Mouse (Mus musculus): ENCODE data around the gene Prcp. TPM values are rescaled to one million over a fixed set of nuclear protein-coding genes. Genes with fewer than 3 reads are reported as not detected.

The Prcp gene
- polyA plus RNA-seq (2012), result 34.5 and 125 TPM in 2 replicates

DNA sequence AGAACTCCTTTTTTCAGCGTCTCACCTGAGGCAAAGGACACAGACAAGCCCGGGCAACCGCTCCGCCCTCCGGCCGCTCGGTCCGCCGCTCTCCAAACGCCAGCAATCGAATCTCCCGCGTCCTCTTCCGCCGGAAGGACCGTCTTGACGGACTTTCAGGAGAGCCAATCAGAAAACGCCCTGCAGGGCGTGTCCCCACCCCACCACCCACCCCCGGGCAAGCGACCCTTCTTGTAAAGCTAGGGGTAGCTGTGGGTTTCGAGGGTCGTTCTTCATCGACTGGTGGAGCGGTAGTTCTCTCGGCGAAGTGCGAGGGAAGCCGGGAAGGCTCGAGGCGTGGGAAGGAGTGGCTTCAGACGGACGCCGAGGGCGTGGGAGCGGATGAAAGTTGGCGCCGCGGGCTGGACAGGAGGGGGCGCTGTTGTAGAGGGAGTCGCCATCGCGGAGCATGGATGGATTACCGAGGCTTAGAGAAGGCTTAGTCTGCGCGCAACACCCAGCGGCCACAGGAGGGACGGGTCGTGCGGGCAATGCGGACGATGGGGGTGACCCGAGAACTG lies at the start of gene Prcp, which contains the start of gene Ddias:
TSS of gene Prcp (plus strand) at position 355 of the 560 bp plus-strand sequence.
TSS of gene Ddias (minus strand) at position 132 of the 560 bp plus-strand sequence.
- TF ChIP-seq GATA1 (IDR thresholded peaks at IDR 0.05; ENCODE audit: low read length), result no peak

DNA sequence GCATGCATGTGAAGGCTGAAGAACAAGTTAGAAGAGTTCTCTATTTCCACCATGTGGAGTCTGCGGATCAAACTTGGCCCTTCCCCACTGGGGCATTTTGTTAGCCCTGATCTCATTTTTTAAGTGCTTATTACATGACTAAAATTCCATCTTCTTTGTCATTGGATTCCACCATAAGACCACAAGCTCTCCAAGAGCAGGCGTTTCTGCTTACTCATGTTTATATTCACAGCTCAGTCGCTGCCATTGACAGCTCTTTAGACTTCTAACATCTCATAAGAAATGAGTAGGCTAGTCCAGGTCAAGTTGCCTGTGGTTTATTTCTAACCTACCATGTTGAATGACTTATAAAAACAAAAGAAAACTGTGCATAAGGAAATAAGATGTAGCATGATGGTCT lies 48.0 kb upstream of the Prcp start:
- no peak for TF ChIP-seq GATA1 (IDR thresholded peaks at IDR 0.05; ENCODE audit: low read length)

DNA sequence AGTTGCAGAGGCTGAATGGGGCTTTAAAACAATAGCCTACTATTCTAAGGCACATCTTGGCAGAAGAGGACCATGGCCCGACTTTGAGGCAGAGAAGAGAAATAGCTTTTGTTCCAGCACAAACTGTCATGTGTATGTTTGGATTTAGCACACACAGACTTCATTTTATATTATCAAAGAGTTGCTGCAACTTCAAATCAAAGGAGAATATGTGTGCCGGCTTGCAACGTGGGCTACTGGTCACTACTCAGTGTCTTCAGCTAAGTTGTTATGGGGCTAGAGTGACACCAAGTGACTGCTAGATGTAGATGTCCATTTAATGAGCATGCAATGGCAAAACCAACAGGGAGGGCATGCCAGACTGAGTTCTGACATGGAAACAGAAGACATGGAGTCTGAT lies 46.3 kb upstream of the Prcp start:
- no peak for TF ChIP-seq GATA1 (IDR thresholded peaks at IDR 0.05; ENCODE audit: low read length)

DNA sequence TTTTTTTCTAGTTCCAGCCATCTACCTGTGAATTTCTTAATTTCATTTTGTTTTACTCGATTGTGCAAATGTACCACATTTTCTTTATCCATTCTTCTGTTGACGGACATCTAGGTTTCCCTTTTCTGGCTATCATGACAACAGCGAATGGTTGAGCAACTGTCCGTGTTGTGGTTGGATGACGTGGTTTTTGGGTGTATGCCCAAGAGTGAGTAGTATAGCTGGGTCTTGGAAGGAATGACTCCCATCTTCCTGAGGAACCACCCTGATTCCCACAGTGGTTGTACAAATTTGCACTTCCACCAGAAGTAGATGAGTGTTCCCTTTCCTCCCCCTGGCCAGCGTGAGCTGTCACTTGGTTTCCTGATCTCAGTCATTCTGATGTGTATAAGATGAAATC lies 41.9 kb upstream of the Prcp start:
- no peak for TF ChIP-seq GATA1 (IDR thresholded peaks at IDR 0.05; ENCODE audit: low read length)

DNA sequence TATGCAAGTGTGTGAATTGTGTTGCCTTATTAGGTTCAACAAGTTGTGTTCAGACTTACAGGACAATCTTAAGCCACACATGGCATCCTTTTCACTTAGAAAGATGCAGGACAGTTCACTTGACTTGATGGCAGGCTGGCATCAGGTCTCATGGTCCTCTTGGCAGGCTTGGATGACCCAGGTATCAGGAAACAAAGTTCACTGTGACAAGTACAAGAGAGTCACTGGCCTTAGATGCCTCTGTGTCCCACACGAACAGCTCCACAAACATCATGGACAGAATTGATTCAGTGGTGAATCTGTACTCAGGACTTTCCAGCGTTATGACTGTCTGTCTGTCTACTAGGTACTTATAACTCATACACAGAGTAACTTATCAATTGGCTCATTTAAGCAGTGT lies 39.9 kb upstream of the Prcp start:
- TF ChIP-seq GATA1 (IDR thresholded peaks at IDR 0.05; ENCODE audit: low read length), result no peak

DNA sequence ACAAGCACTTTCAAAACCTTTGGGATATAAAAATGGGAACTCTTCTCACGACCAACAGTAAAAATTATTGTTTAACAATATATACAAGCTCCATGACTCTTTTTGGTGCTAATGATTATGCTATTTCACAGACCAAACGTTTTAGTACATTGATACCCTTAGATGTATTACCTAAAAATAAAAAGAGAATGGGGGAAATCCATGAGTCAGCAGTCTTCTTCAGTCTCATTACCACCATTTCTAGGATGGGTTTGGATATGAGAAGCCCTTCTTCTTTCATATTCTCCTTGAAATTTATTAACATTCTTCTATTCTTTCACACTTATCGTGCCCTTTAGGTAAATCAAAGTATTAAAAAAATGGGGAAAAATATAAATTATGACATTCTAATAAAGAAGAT lies 37.8 kb upstream of the Prcp start:
- TF ChIP-seq GATA1 (IDR thresholded peaks at IDR 0.05; ENCODE audit: low read length), result no peak

DNA sequence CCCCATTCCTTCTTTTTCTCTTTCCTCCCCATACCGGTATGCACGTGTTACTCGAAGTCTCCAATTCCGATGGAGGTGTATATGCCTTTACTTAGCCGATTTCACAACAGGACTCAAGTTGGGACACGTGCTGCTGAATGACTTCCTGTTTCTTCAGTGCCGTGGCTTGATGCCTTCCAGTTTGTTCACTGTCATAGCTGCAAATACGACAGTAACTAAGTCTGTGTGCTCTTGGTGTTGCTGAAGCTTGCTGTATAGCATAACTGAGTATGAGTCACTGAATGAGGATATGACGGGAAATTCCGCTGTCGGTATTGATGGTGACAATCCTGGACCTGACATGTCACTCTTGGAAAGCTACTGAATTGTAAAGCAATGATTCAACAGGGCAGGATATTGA lies 37.0 kb upstream of the Prcp start:
- no peak for TF ChIP-seq GATA1 (IDR thresholded peaks at IDR 0.05; ENCODE audit: low read length)

DNA sequence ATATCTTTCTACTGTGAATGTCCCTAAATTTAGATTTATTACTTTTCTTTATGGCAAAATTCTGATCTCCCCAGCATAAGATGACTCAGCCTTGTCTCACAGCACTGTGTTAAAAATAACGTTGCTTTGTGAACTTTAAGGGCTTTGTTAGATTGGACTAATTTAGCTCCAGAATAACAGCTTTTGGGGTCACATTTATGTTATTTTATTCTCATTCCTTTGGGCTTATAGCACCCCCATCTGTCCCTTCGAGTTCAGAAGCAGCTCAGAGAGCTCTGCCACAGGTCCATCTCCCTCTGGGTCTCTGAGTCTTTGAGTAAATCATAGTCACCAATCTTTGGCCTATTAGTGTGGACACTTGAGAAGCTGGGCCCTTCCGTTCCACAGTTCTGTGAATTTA lies 36.4 kb upstream of the Prcp start:
- no peak for TF ChIP-seq GATA1 (IDR thresholded peaks at IDR 0.05; ENCODE audit: low read length)

DNA sequence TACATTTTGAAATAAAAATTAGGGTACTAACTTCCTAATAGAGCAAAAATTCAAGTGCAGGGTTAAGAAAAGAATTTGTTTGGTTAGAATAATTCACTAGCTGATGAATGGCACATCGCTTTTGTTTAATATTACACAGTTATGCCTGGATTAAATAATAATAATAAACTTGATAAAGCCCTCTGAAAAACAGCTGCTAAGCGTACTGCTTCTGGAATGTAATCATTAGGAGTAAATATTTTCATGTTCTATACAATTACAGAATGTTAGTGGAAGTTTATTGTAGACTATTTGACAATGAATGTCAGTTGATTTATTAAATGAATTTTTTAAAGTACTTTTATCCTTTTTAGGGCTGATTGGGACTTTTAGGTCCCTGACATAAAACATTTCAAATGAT lies 32.0 kb upstream of the Prcp start:
- no peak for TF ChIP-seq GATA1 (IDR thresholded peaks at IDR 0.05; ENCODE audit: low read length)

DNA sequence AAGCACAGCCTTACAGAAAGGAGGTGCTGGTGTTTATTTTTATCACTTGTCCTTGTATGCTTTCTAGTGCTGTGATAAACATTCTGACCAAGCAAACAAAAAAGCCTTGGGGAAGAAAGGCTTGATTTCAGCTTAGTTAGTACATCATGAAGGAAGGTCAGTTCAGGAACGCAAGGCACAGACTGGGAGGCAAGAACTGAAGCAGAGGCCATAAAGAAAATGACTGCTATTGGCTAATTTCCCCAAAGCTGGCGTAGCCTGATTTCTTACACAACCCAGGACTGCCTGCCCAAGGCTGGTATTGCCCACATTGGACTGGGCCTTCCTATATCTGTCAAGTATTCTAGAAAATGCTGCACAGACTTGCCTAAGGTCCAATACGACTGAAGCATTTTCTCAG lies 26.0 kb upstream of the Prcp start:
- TF ChIP-seq GATA1 (IDR thresholded peaks at IDR 0.05; ENCODE audit: low read length), result no peak

DNA sequence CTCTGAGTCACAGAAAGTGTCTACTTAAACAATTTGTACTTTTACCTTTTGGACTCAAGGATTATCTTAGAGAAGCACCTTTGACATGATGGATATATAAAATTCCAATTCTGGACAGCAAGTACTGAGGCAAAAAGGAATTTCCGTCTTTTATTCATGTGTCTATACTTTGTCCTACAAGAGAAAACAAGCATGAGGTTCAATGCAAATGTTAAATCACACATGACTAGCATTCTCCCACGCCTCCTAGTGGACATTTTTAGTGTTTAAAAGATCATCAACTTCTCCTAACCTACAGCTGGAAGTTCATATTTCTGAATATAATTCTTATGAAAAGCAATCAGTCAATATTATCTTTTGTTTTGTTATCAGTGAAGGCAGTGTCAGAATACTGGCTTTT lies 7.7 kb upstream of the Prcp start:
- no peak for TF ChIP-seq GATA1 (IDR thresholded peaks at IDR 0.05; ENCODE audit: low read length)

DNA sequence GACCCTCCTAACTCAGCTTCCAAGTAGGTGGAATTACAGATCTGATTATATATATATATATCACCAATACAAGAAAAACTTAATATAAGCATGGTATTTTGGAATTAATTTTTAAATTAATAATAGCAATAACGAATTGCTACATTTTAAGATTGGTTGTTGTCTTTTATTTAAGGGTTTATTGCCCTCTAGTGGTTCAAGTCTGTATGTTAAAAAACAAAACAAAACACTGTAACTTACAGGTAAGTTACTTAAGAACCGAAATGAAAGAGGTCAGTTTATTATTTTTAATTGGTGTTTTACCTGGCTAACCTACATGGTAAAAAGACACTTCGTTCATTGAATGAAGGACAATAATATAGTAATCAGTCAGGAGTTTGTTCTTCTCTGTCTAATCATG lies 4.1 kb upstream of the Prcp start:
- TF ChIP-seq GATA1 (IDR thresholded peaks at IDR 0.05; ENCODE audit: low read length), result no peak

DNA sequence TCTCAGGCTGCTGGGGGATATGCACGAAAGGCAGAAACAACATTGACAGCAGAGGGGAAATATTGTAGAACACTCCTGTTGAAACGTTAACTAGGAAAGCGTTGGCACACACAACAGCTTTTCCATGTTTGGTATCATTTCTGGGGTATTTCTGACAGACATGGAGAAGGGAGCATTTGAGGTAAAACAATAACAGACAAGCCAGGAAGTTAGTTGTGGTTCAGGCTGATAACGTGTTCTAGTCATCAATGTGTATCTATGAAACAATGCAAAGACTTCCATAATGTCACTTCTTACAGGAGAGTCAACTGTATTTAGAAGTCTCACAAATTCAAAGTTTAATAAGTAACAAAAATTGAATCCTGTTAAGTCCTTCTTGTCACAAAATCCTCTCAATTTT lies 2.7 kb upstream of the Prcp start:
- TF ChIP-seq GATA1 (IDR thresholded peaks at IDR 0.05; ENCODE audit: low read length), result no peak

DNA sequence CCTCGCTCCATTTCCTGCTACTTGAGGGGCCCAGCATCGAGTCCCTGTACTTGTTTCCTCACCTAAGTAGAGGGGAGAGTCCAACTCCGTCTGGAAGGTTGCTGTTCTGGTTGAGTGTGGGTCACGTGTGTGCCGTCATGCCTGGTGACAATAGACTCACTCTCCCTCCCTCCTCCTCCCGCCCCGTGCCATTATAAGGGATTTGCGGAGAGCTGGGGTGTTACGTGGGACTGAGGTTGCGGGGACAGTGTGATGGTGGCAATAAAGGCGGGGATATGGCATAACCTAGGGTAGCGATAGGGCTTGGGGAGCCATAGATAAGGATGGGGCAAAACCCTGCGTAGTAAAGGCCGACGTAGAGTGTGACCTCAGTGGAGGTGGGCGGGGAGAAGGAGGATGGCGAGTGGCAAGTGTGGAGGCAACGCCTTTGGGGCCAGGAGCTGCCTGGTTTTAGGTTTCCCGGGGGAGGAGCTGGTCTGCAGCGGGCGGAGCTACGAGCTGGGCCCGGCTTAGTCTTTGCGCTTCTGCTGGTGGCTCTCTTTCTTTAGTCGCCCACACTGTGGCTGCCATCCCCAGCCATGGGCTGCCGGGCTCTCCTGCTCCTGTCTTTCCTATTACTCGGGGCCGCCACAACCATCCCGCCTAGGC lies 615 bp downstream of the Prcp start:
- TF ChIP-seq GATA1 (IDR thresholded peaks at IDR 0.05; ENCODE audit: low read length), result peak; percentile 83

DNA sequence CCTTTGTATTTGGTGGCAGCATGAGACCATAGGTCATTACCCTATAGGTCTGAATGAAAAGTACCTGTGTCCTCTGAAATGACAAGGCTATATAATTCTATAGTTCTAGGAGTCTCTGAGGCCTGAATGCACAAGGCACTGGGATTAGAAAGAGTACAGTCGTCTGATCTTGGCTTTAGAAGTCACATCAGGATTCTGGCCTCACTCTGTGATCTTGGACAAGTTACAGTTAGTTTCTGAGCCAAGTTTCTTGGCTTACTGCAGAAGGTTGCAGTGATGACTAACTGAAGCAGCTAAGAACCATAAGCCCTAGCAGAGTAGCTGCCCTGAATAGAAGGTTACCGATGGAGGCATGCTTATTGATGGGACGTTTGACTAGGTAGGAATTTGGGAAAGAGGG lies 1.8 kb downstream of the Prcp start:
- no peak for TF ChIP-seq GATA1 (IDR thresholded peaks at IDR 0.05; ENCODE audit: low read length)

DNA sequence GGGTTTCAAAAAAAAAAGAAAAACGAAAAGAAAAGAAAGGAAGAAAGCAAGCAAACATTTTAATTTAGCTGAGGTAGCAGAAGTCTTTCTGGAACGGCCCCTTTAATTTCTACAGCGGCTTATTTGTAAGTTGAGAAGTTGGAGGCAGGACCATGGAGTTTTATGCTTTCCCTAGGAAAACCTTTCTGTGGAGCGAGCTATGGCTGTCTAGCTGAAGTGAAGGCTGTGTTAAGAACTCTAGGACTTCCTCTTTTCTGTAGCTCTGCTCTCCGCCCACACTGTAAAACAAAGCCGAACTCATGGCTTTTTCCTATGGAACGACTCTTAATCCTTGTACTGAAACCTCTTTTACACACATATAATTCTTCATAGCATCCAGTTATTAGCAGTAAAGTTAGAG lies 2.3 kb downstream of the Prcp start:
- no peak for TF ChIP-seq GATA1 (IDR thresholded peaks at IDR 0.05; ENCODE audit: low read length)

DNA sequence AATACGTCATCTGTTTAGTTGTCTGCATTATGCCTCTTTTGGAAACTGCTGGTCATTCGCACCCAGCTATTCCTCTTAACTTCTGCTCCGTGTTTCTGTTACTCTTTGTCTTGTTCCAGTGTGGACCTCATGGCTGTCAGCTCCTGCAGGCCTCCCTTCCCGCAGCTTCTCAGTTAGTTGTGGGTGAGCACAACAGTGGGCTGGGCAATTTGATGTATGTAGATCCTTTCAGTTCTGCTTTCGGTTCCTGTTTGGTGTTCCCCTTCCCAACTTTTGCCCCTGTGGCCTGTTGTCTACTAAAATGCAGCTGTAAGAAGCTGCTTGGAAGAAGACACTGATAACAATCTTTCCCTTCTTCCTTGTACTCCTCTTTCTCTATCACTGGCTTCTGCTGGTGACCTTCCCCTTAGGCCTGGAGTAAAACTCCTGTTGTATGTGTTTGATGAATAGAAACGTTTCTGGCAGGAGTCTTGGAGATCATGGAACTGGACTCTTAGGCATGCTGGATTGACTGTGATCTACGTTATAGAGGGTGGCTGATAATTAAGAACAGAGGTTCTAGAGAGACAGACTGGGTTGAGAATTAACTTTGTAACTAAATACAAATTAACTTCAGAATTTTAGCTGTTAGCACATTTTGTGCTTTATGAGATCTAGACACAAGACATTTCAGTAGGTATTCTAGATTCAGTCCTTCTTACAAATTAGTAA lies 4.5 kb downstream of the Prcp start:
- TF ChIP-seq GATA1 (IDR thresholded peaks at IDR 0.05; ENCODE audit: low read length), result no peak
